Mouse (Mus musculus) CH12.LX (cell line): ENCODE results near the gene Acad11.

ENCODE experiments used
- CHD2 ChIP-seq: IDR thresholded peaks from 2 replicates; pipeline ENCODE4 v1.6.1; 2011; ENCODE audit warnings: low read length, improper control_type of control experiment
- CTCF ChIP-seq, 2 experiments: IDR thresholded peaks in 1 of 2; conservative IDR thresholded peaks in 1 of 2; 2 replicates each; pipeline ENCODE4 v1.5.1; 2011 to 2012; ENCODE audit warnings: low read depth in 2 of 2, low read length in 2 of 2, improper control_type of control experiment in 1 of 2, inconsistent platforms in 1 of 2, mild to moderate bottlenecking in 1 of 2, moderate library complexity in 1 of 2
- EP300 ChIP-seq: IDR thresholded peaks from 2 replicates; pipeline ENCODE4 v1.6.1; 2011; ENCODE audit warnings: low read length, improper control_type of control experiment
- KAT2A ChIP-seq: IDR thresholded peaks from 2 replicates; pipeline ENCODE4 v1.6.1; 2012; ENCODE audit warnings: low read length, improper control_type of control experiment, inconsistent platforms; ENCODE audit not compliant: insufficient replicate concordance
- MAFK ChIP-seq: IDR thresholded peaks from 2 replicates; pipeline ENCODE4 v1.6.1; 2011; ENCODE audit warnings: low read length, improper control_type of control experiment; ENCODE audit not compliant: insufficient replicate concordance
- MXI1 ChIP-seq: IDR thresholded peaks from 2 replicates; pipeline ENCODE4 v1.6.1; 2011; ENCODE audit warnings: mild to moderate bottlenecking, low read depth, low read length, improper control_type of control experiment
- POLR2A ChIP-seq: IDR thresholded peaks from 2 replicates; pipeline ENCODE4 v1.6.1; 2011; ENCODE audit warnings: low read depth, mild to moderate bottlenecking, improper control_type of control experiment, low read length
- RAD21 ChIP-seq: IDR thresholded peaks from 2 replicates; pipeline ENCODE4 v1.6.1; 2011; ENCODE audit warnings: low read depth, mild to moderate bottlenecking, low read length, improper control_type of control experiment, moderate library complexity
- SMC3 ChIP-seq: IDR thresholded peaks from 2 replicates; pipeline ENCODE4 v1.6.1; 2011; ENCODE audit warnings: low read depth, low read length, improper control_type of control experiment
- USF2 ChIP-seq: conservative IDR thresholded peaks from 2 replicates; pipeline ENCODE4 v1.6.1; 2011; ENCODE audit warnings: low read depth, low read length, improper control_type of control experiment

GRCm38 (mm10) chr9:104079379-104079778 is 16.2 kb downstream of the Acad11 start:
- TF ChIP-seq MAFK = peak; percentile 81
- no peak for TF ChIP-seq EP300
- TF ChIP-seq CTCF (conservative IDR thresholded peaks at IDR 0.05 in 1 of 2, IDR thresholded peaks at IDR 0.05 in 1 of 2; ENCODE audit: low read depth in 2 of 2, low read length in 2 of 2) = peak; percentile 67 to 79
- peak; percentile 63 for TF ChIP-seq SMC3
- TF ChIP-seq POLR2A = no peak
- no peak for TF ChIP-seq USF2
- no peak for TF ChIP-seq MXI1
- peak; percentile 58 for TF ChIP-seq RAD21
- no peak for TF ChIP-seq KAT2A
- no peak for TF ChIP-seq CHD2
